In genomic region chr6:57814436-57814940, GRCm38 (mm10) we compare ENCODE assay signal across 26 mouse cellular contexts. TPM values are rescaled to one million over a fixed set of nuclear protein-coding genes. Genes with fewer than 3 reads are reported as not detected.
DNase-seq lines count a peak whose midpoint lies in the region; ATAC-seq and TF ChIP-seq lines count a peak whose summit lies in the region.
"Had no signal": no experiment of that assay in that cellular context is flagged by ENCODE, and none has a peak within 500 bp of the region (broad histone marks: within the 10 kb centered on the region; RNA-seq: fewer than 3 reads in every experiment).

No protein-coding gene starts in this region.

- H3K36me3 ChIP-seq in stomach, embryonic 16.5 days (ENCODE audit: control insufficient read depth, insufficient read depth, low read length): 0 out of 2 replicates have a peak, but pooled peaks cover 1% of the 10 kb centered on the region
- no peaks in the 10 kb centered on the region for H3K36me3 ChIP-seq in stomach, postnatal 0 days (ENCODE audit: control insufficient read depth, insufficient read depth, low read length)
- H3K36me3 ChIP-seq: heart, embryonic 12.5 days had no signal

- 91% methylated on average over 2 of the region's 2 CpGs for WGBS in stomach, embryonic 16.5 days
- WGBS in stomach, postnatal 0 days: 77% methylated on average over 2 of the region's 2 CpGs

- no peak for TF ChIP-seq EP300 in stomach, postnatal 0 days (optimal IDR thresholded peaks at IDR 0.05)

- H3K9me3 ChIP-seq in stomach, embryonic 16.5 days (replicated peaks; ENCODE audit: control insufficient read depth, low read length): peaks cover 1% of the 10 kb centered on the region; the same call in 1 of the 2 replicates
- H3K9me3 ChIP-seq in stomach, postnatal 0 days (ENCODE audit: control insufficient read depth, low read length): no peaks in the 10 kb centered on the region
- H3K9me3 ChIP-seq: embryonic facial prominence, embryonic 13.5 days; heart, embryonic 12.5 days had no signal

- H3K4me2 ChIP-seq in stomach, embryonic 16.5 days (ENCODE audit: low read depth, low read length): no peak overlapping the region
- H3K4me2 ChIP-seq in stomach, postnatal 0 days (replicated peaks; ENCODE audit: low read depth): no peak overlapping the region
- H3K4me2 ChIP-seq: embryonic facial prominence, embryonic 13.5 days; forebrain, embryonic 13.5 days; heart, embryonic 12.5 days; hindbrain, embryonic 14.5 days had no signal

- intact Hi-C loops in left cerebral cortex, postnatal 25 days (cut with DNase I): no loop called here

- H3K9ac ChIP-seq in stomach, embryonic 16.5 days (ENCODE audit: low read length): no peak overlapping the region
- H3K9ac ChIP-seq in stomach, postnatal 0 days (ENCODE audit: low read length): no peak overlapping the region
- H3K9ac ChIP-seq: embryonic facial prominence, embryonic 13.5 days; forebrain, embryonic 13.5 days; forebrain, postnatal 0 days; heart, embryonic 12.5 days; hindbrain, embryonic 14.5 days had no signal

- no peak overlapping the region for H3K4me3 ChIP-seq in stomach, embryonic 16.5 days (replicated peaks; ENCODE audit: low read length)
- H3K4me3 ChIP-seq in stomach, postnatal 0 days (ENCODE audit: low read depth, low read length): no peak overlapping the region
- H3K4me3 ChIP-seq: embryonic facial prominence, embryonic 13.5 days; forebrain, embryonic 13.5 days; gastrocnemius, adult 2 months; heart, embryonic 12.5 days; hindbrain, embryonic 10.5 days had no signal

- DNase-seq in heart, adult 11 months: peak; percentile 30
- DNase-seq in heart, adult 18-20 months: no peak
- peak; percentile 34 to 62 for DNase-seq in left cerebral cortex, postnatal 25 days (ENCODE audit: low spot score in 2 of 2)
- DNase-seq in left cerebral cortex, adult 8-10 months (ENCODE audit: low spot score in 2 of 2): no peak
- no peak for DNase-seq in stomach, postnatal 0 days (ENCODE audit: low spot score)
- DNase-seq: adrenal gland, postnatal 14 days; cerebellum, adult 18-20 months; cerebellum, adult 9-11 months; cerebellum, postnatal 36 days; forebrain, postnatal 0 days; gastrocnemius, adult 2 months; gastrocnemius, postnatal 36 days had no signal

- peak overlapping the region; percentile 38 for H3K27ac ChIP-seq in stomach, embryonic 16.5 days (ENCODE audit: low read length)
- H3K27ac ChIP-seq in stomach, postnatal 0 days (replicated peaks): no peak overlapping the region
- H3K27ac ChIP-seq: embryonic facial prominence, embryonic 13.5 days; forebrain, embryonic 13.5 days; gastrocnemius, adult 2 months; hindbrain, embryonic 10.5 days; hindbrain, embryonic 14.5 days had no signal

- no peak for TF ChIP-seq CTCF in stomach, postnatal 0 days (IDR thresholded peaks at IDR 0.05; ENCODE audit: low read depth)

- peaks cover 7% of the 10 kb centered on the region for H3K4me1 ChIP-seq in stomach, embryonic 16.5 days (ENCODE audit: control insufficient read depth, insufficient read depth, low read length)
- H3K4me1 ChIP-seq in stomach, postnatal 0 days (replicated peaks; ENCODE audit: control insufficient read depth, insufficient read depth): no peaks in the 10 kb centered on the region
- H3K4me1 ChIP-seq: embryonic facial prominence, embryonic 13.5 days; forebrain, embryonic 13.5 days; hindbrain, embryonic 10.5 days had no signal

- no peaks in the 10 kb centered on the region for H3K27me3 ChIP-seq in stomach, embryonic 16.5 days (ENCODE audit: control insufficient read depth, insufficient read depth, low read length)
- no peaks in the 10 kb centered on the region for H3K27me3 ChIP-seq in stomach, postnatal 0 days (ENCODE audit: control insufficient read depth, insufficient read depth, low read length)
- H3K27me3 ChIP-seq: CH12.LX; embryonic facial prominence, embryonic 13.5 days; forebrain, embryonic 13.5 days; heart, embryonic 12.5 days; Patski had no signal

- no peak for ATAC-seq in stomach, embryonic 16.5 days (ENCODE audit: insufficient read depth, low FRiP score)
- no peak for ATAC-seq in stomach, postnatal 0 days (ENCODE audit: low FRiP score, low TSS enrichment)
- no peak for ATAC-seq in granulocyte monocyte progenitor cell, adult 5-6 weeks (replicated peaks; ENCODE audit: poor library complexity, severe bottlenecking)
- ATAC-seq: activated CD4-positive, CD25-positive, alpha-beta regulatory T cell, adult 4 months; forebrain, embryonic 13.5 days; forebrain, postnatal 0 days; Patski had no signal

RNA-seq across cellular contexts. Expression of gene Vopp1, which starts 10.5 kb away (rescaled TPM):
- total RNA-seq in heart, adult 18-20 months (2021): 10 to 100 TPM; 22.8 to 22.9 TPM
- 100 to 1,000 TPM; 150 to 151 TPM for total RNA-seq in left cerebral cortex, postnatal 25 days (2021)
- total RNA-seq in left cerebral cortex, adult 8-10 months (2022): 100 to 1,000 TPM; 109 to 124 (median 114) TPM
- polyA plus RNA-seq in stomach, embryonic 16.5 days (2015; fragmentation: Nextera tagmentation; extraction: Ambion mirVana): 48.6 and 55.1 TPM in 2 replicates
- polyA plus RNA-seq in stomach, postnatal 0 days (2015; fragmentation: Nextera tagmentation; extraction: Ambion mirVana): 24.3 and 28.4 TPM in 2 replicates
- 10.1 and 14.9 TPM in 2 replicates for total RNA-seq in granulocyte monocyte progenitor cell, adult 5-6 weeks (2014; fragmentation: Nextera tagmentation)
- 12.0 TPM in 2 replicates for total RNA-seq in granulocyte monocyte progenitor cell, adult 5-6 weeks (2017)
- total RNA-seq: CH12.LX had no signal

RNA-seq across cellular contexts. Expression of gene Vmn1r21, which starts 35.7 kb away (rescaled TPM):
- not detected for total RNA-seq in heart, adult 18-20 months (2021)
- not detected for total RNA-seq in left cerebral cortex, postnatal 25 days (2021)
- total RNA-seq in left cerebral cortex, adult 8-10 months (2022): not detected
- 0.13 TPM in 1 of 2 replicates, not detected in the other for polyA plus RNA-seq in stomach, embryonic 16.5 days (2015; fragmentation: Nextera tagmentation; extraction: Ambion mirVana)
- not detected in 2 replicates for polyA plus RNA-seq in stomach, postnatal 0 days (2015; fragmentation: Nextera tagmentation; extraction: Ambion mirVana)
- not detected in 2 replicates for total RNA-seq in granulocyte monocyte progenitor cell, adult 5-6 weeks (2014; fragmentation: Nextera tagmentation)
- not detected in 2 replicates for total RNA-seq in granulocyte monocyte progenitor cell, adult 5-6 weeks (2017)
- total RNA-seq: adrenal gland, adult 18-20 months; adrenal gland, postnatal 14 days; CH12.LX; forebrain, postnatal 0 days; gastrocnemius, adult 2 months; gastrocnemius, postnatal 36 days; heart, adult 8-10 months; heart, postnatal 25 days had no signal
- polyA plus RNA-seq: activated CD4-positive, CD25-positive, alpha-beta regulatory T cell, adult 4 months; embryonic facial prominence, embryonic 13.5 days; forebrain, embryonic 13.5 days; forebrain, postnatal 0 days; heart, embryonic 12.5 days; heart, embryonic 16.5 days; hindbrain, embryonic 10.5 days; hindbrain, embryonic 14.5 days; Patski had no signal

Comparison
In these comparisons a context has a peak if more than half of its experiments do, and no peak if none do; other contexts are left out.
1. DNase-seq: peak in heart, adult 11 months (single experiment) and left cerebral cortex, postnatal 25 days (2 of 2); none in heart, adult 18-20 months (0 of 2), left cerebral cortex, adult 8-10 months (0 of 2) and stomach, postnatal 0 days (single experiment).
2. RNA of gene Vopp1, which starts 10.5 kb away (total RNA-seq): 150 to 151 TPM in left cerebral cortex, postnatal 25 days and 109 to 124 TPM in left cerebral cortex, adult 8-10 months; 22.8 to 22.9 TPM in heart, adult 18-20 months and 10.1 to 14.9 TPM in granulocyte monocyte progenitor cell, adult 5-6 weeks; every median in the first group is over 4 times any median in the second.